Mouse (Mus musculus): ENCODE measurements around the gene C1qtnf1.

DNA sequence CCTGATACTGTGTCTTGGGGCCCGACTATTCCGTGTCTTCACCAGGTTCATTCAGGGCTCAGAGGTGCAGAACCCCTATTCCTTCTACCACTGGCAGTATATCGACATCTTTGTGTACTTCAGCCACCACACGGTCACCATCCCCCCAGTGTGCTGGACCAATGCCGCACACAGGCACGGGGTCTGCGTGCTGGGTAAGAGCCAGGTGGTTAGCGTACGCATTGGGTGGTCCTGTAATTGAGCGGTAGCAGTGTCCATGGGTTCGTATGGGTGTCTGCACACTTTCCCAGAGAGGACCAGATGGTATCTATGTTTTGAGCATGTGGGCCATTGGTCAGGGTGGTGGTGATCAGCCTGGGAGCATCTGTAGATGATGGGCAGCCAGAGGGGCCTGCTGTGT lies 53.2 kb downstream of the C1qtnf1 start:
- TF ChIP-seq CTCF (IDR thresholded peaks at IDR 0.05; ENCODE audit: extremely low read depth, insufficient read depth, low read length) (no peak), POLR2A (IDR thresholded peaks at IDR 0.05; ENCODE audit: extremely low read depth, insufficient read depth, low read length) (no peak)
